Mouse (Mus musculus) ES-E14 (cell line): ENCODE data around the gene Vstm2b.

Experiments
- CHD2 ChIP-seq: IDR thresholded peaks from 2 replicates; pipeline ENCODE4 v1.6.1; 2014; ENCODE audit warnings: mild to moderate bottlenecking, low read depth, low read length, inconsistent platforms
- ZC3H11A ChIP-seq: IDR thresholded peaks from 2 replicates; pipeline ENCODE4 v1.6.1; 2012; ENCODE audit warnings: low read depth, mild to moderate bottlenecking, inconsistent platforms, low read length, borderline replicate concordance

DNA sequence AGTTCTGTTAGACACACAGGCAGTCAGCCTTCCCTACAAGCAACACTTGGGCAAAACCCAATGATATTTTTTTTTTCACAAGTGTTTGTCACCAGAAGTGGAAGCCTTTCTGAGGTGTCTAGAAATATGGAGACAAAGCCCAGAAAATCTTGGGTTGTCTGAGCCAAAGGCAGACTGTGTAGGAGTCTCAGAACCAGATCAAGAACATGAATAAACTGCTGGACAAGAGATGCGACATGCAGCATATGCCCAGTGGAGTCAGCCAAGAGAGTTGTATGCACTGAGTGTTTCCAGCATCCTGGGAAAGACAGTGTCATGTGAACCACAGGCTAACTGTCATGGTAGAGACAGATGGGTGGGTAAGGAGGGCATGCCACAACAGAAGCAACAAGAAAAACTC, 41.2 kb downstream of the Vstm2b start:
- TF ChIP-seq ZC3H11A (no peak), CHD2 (no peak)
